Mouse (Mus musculus) ES-CJ7 (cell line): Measurements from ENCODE around the gene Ncoa3.

ENCODE experiments used
- DNase-seq: peaks from one replicate; pipeline ENCODE4 v3.0.0; 2011; ENCODE audit warnings: low read depth, low spot score

Gene Ncoa3

DNA sequence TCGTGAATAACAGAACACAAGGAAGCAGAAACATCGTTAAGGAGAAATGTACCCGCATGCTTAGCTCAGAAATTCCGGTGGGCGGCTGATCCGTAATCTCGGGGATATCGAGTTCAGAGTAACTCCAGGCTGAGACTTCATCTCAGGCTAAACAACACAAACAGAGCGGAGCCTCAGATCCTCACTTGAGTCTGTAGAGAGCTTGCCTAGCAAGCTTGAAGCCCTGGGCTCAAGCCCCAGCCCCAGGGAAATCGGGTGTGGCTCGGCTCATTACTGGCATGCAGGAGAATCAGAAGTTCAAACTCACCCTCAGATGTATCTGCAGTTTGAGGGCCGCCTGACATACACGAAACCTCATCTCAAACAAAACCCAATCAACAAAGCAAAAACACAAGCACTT is 22.5 kb upstream of the Ncoa3 start:
- peak; percentile 77 for DNase-seq

DNA sequence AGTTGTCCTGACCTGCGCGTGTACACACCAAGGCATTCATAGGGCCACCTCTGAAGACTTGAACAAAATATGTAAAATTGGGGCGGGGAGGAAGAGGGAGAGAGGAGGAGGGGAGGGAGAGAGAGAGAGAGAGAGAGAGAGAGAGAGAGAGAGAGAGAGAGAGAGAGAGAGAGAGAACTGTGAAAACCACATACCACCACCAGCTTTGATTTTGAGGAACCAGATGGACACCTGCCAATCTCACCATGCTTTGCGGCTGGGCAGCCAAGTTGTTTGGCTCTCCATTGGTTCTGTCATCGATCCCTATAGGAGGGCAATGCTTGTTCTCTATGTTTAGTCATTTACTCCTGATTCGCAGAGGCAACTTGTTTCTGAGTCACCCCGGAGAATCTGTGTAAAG is 21.7 kb upstream of the Ncoa3 start:
- no peak for DNase-seq

DNA sequence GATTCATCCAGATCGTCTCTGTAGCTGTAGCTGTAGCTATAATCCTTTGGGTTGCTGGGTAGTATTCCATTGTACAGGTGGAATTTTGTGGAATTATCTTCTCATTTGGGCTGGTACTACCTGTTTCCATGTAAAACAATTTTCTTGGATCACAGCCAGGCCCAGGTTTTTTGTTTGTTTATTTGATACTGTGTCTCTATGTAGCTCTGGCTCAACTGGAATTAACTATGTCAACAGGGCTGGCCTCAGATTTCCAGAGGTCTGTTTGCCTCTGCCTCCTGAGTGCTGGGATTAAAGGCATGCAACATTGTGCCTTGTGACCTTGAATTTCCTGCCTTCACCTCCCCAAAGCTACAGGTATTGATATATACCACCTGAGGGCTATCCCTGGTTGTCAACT is 18.1 kb upstream of the Ncoa3 start:
- DNase-seq = no peak

DNA sequence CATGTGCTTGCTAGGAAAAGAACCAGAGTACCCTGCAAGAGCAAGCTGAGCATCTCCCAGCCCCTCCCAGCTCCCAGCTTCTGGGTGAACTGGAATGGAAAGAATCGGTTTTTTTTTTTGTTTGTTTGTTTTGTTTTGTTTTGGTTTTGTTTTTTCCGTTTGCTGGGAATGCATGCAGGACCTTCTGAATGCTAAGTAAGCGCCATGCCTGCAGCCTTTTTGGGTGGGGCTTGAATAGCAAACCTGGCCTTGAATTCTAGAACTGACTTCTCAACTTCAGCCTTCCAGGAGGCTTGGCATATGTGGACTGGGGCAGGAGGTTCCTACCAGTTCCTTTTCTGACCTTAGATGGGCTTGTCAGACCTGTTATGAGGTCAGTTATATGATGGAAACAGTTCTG is 16.2 kb upstream of the Ncoa3 start:
- peak; percentile 72 for DNase-seq

- peak; percentile 53 for DNase-seq
These were observed 15.6 kb upstream of the Ncoa3 start for GRCm38 (mm10) chr2:165976874-165977273.

DNA sequence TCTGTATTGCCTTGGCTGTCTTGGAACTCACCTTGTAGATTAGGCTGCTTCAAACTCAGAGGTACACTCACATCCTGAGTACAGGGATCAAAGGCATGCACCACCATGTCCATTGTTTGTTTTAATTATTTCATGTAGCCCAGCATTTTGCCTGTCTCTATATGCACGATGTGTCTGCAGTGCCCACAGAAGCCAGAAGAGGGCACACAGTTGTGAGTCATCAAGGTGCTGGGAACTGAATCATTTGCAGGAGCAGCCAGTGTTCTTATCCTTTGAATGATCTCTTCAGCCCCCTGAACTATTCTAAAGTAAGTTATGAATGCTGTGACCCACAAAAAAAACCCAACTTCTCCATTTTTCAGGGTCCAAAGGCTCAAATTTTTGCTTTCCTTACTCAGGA is 14.3 kb upstream of the Ncoa3 start:
- peak; percentile 82 for DNase-seq

- DNase-seq = peak; percentile 98
These were observed 11.0 kb upstream of the Ncoa3 start for GRCm38 (mm10) chr2:165981248-165981977.

GRCm38 (mm10) chr2:165982512-165983389 is 9.7 kb upstream of the Ncoa3 start:
- DNase-seq = peak; percentile 92

GRCm38 (mm10) chr2:165984318-165984717 is 8.1 kb upstream of the Ncoa3 start:
- no peak for DNase-seq

DNA sequence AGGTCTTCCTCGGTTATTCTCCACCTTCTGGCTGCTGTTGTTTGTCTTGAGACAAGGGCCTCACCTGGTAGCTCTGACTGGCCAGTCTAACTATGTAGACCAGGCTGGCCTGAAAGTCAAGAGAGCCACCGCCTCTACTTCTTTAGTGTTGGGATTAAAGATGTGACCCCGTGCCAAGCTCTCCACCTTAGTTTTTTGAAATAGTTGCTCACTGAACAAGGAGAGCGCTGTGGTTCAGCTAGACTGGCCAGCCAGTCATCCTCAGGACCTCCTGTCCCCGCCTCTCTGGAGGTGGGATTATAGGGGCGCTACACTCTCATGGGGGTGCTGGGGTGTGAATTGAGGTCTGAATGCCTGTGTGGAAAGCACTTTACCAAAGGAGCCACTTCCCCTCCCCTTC is 7.5 kb upstream of the Ncoa3 start:
- no peak for DNase-seq

- DNase-seq = no peak
These were observed 6.9 kb upstream of the Ncoa3 start for GRCm38 (mm10) chr2:165985581-165985980.

DNA sequence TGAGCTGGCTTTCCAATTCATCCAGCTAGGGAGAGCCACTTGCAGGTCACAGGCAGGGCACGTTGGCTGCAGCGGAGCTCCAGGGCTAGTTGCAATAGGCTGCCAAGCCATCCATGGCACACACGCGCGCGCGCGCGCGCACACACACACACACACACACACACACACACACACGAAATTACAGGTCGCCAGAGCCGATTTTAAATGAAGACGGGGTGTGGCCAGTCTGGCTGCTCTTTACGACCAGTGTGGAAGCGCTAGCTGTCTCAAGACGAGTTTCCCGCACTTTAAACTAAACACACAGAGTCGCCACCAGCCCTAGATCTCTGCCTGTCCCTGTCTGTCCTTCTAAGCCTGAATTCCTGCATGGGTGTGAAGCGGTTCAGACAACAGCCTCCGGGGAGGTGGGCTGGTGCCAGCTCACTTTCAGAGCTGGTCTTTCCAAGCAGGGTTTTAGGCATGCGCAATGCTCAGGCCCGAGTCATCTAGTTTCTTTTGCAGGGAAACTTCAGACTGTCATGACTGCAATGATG is 5.4 kb upstream of the Ncoa3 start:
- peak; percentile 78 for DNase-seq

- DNase-seq = no peak
These were observed 901 bp downstream of the Ncoa3 start for GRCm38 (mm10) chr2:165993173-165993900.

- DNase-seq = peak; percentile 64
These were observed 1.9 kb downstream of the Ncoa3 start for GRCm38 (mm10) chr2:165994341-165994740.

DNA sequence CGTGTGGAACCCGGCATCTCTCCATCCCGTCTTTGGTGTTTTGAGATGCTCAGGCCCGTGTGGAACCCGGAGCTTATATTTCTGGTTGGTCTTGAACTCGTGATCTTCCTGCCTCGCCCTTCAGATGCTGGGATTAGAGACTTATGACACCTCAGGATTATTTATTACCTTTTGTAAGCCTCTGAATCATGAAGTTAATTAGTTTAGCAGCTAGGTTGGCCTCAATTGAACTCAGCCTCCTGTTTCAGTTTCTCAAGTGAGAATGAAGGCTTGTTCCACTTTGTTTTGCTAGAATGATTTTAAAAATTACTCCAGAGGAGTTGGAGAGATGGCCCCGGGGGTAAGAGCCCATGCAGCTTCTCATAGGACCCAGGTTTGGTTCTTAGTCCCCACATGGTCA is 3.3 kb downstream of the Ncoa3 start:
- DNase-seq = no peak

- no peak for DNase-seq
These were observed 3.7 kb downstream of the Ncoa3 start for GRCm38 (mm10) chr2:165996130-165996529.

- peak; percentile 55 for DNase-seq
These were observed 5.0 kb downstream of the Ncoa3 start for GRCm38 (mm10) chr2:165997256-165997967.

- no peak for DNase-seq
These were observed 6.5 kb downstream of the Ncoa3 start for GRCm38 (mm10) chr2:165998969-165999368.

GRCm38 (mm10) chr2:165999790-166000189 is 7.4 kb downstream of the Ncoa3 start:
- no peak for DNase-seq

- DNase-seq = no peak
These were observed 7.8 kb downstream of the Ncoa3 start for GRCm38 (mm10) chr2:166000242-166000641.

DNA sequence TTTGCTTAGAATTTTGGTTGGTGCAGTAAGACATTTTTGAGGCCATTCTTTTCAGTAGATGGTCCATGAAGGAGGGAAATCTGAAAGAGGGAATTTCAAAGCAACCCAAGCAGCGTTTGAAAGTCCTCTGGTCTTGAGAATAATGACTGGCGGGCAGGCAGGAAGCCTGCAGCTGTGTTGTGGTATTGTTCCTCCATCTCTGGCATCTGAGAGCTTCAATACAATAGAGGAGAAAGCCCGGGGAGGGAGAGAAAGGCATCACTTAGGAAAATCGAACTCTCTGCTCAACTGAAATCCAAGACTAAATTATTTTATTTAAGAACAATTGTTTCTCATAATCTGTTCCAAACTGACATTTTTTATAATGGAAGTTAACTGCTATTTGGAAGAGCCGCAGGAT is 8.3 kb downstream of the Ncoa3 start:
- no peak for DNase-seq
